Mouse (Mus musculus): ENCODE data around the gene Olfr262.
"Not testable (repeated sequence)": the region's sequence is repeated elsewhere in the genome, so short reads cannot be mapped to it uniquely, and the experiment has no call there.

Olfr262 gene

GRCm38 (mm10) chr19:12241559-12241958 is at the start of gene Olfr262:
TSS of gene Olfr262 (minus strand) at chr19:12241659.
- no peak for DNase-seq (ENCODE audit: low spot score)

- DNase-seq (ENCODE audit: low spot score) = no peak
These were observed 38.1 kb upstream of the Olfr262 start, which contains the start of gene Olfr1434 for GRCm38 (mm10) chr19:12279554-12279953. TSS of gene Olfr1434 (plus strand) at chr19:12279854.

GRCm38 (mm10) chr19:12260732-12261131 is 19.3 kb upstream of the Olfr262 start, which contains the start of gene Olfr235:
TSS of gene Olfr235 (plus strand) at chr19:12261032.
- DNase-seq (ENCODE audit: low spot score) = no peak

GRCm38 (mm10) chr19:12232496-12232895 is 9.0 kb downstream of the Olfr262 start, which contains the start of gene Olfr1432:
TSS of gene Olfr1432 (minus strand) at chr19:12232596.
- DNase-seq (ENCODE audit: low spot score) = not testable (repeated sequence)

- no peak for DNase-seq (ENCODE audit: low spot score)
These were observed 41.1 kb downstream of the Olfr262 start, which contains the start of gene Olfr1431 for GRCm38 (mm10) chr19:12200334-12200733. TSS of gene Olfr1431 (plus strand) at chr19:12200634.

- not testable (repeated sequence) for DNase-seq (ENCODE audit: low spot score)
These were observed 42.4 kb downstream of the Olfr262 start for GRCm38 (mm10) chr19:12199076-12199475.

All from lung, postnatal 25 days (tissue).